Mouse (Mus musculus) CD4-positive, CD25-positive, alpha-beta regulatory T cell, adult 2 months (primary cell): ENCODE measurements around the gene Mdc1.

Source experiments
- DNase-seq: peaks from one replicate; pipeline ENCODE4 v3.0.0-alpha.2; 2012; ENCODE audit warnings: low read depth, low spot score

The Mdc1 gene

GRCm38 (mm10) chr17:35822564-35822963 lies 18.8 kb upstream of the Mdc1 start:
- DNase-seq: no peak

DNA sequence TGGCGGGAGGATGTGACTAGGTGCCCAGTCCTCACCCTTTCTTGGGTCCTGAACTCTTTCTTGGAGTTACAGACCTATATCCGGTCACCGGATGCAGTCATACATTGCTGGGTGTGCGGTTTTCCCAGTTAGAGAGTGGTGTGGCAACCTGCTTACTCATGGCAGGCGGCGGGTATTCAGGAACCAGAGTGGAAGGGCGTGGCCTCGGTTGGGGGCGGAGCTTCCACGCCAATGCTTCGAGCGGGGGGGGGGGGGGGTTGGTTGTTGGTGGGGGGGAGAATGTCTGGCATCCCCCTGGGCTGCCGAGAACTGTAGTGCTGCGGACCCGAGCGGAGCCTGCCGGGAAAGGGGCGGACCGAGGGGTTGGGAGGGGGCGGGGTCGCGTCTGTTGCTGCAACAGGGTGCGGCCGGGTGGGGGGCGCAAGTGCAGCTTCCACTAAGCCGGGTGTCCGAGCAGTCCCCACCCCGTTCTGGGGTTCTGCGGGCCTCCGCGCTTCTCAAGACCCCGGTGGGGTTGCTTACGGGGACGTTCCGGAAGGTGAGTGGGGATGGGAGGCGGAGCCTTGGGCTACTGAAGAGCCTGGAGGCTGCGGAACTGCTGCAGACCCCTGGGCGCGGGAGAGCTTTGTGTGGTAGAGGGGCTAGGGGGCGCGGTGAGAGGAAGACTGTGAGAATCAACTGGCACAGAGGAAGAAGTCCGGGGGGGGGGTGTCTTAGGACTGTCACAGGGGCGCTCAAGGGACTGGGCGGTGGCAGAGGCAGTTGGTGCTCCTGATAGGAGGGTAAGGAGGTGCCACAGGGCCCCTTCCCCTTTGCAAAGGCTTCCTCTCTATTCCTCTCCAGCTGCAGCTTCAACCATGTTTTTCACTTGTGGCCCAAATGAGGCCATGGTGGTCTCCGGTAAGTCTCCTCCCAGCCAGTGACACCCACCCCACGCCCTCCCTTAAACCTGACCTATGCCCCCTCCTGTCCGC lies 18.1 kb upstream of the Mdc1 start, which contains the start of gene Flot1:
Gene Flot1, plus strand, starts transcription at position 267 of the 974 bp plus-strand sequence.
- DNase-seq: peak; percentile 86

GRCm38 (mm10) chr17:35824402-35824801 lies 16.9 kb upstream of the Mdc1 start:
- DNase-seq: peak; percentile 31

- no peak for DNase-seq
These were observed 16.0 kb upstream of the Mdc1 start for GRCm38 (mm10) chr17:35825109-35825850.

- DNase-seq: peak; percentile 96
These were observed 11.6 kb upstream of the Mdc1 start for GRCm38 (mm10) chr17:35829737-35830136.

DNA sequence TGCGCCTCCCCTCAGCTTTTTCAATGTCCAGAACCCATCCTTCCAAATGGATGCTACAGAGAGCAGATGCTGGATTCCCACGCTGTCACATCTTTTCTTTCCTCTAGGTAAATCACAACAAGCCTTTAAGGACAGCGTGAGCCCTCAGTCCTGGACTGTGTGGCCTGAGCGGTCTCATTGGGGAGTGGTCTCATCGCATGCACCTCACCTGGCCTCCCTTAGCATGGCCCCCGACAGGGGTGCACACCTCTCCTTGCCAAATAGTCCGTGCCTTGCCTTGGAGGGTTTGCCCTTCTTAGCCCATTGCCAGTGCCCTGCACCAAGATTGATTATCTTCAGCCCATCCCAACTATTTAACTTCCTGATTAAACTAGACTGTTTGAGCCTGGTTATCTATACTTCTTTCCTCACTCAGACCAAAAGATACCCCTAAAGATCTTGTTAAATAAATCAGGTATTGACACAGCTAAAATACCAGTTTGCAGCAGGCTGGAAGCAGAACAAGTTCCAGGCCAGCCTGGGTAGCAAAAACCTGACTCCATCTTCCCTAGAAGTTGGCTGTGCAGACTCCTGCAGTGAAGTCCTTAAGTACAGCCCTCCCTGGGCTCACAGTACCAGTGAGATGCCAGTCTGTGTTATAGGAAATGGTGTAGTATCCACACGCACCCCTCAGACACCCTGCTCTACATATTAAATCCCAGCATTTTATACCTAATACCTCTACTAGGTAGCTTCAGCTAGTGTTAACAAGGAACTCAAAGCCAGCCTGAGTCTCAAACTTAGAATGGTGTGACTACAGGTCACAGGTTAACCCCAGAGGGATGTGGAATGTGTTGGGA lies 8.7 kb upstream of the Mdc1 start:
- no peak for DNase-seq

DNA sequence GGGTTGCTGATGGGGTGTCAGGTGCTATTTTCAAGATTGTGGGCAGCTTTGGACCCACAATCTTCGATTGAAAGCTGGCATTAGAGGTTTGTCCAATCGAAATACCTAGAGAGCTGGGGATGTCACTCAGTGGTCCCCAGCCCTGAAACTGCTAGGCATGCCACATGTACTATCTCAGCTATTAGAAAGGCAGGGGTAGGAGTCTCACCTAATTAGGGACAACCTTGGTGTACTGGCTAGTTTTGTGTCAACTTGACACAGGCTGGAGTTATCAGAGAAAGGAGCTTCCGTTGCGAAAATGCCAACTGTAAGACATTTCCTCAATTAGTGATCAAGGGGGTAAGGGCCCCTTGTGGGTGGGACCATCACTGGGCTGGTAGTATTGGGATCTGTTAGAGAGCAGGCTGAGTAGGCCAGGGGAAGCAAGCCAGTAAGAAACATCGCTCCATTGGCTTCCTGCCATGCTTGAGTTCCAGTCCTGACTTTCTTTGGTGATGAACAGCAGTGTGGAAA lies 8.0 kb upstream of the Mdc1 start:
- no peak for DNase-seq

- no peak for DNase-seq
These were observed 7.4 kb upstream of the Mdc1 start for GRCm38 (mm10) chr17:35833894-35834293.

GRCm38 (mm10) chr17:35834696-35835422 lies 6.5 kb upstream of the Mdc1 start:
- no peak for DNase-seq

- no peak for DNase-seq
These were observed 5.7 kb upstream of the Mdc1 start for GRCm38 (mm10) chr17:35835424-35836140.

- peak; percentile 90 for DNase-seq
These were observed 4.9 kb upstream of the Mdc1 start for GRCm38 (mm10) chr17:35836178-35836965.

GRCm38 (mm10) chr17:35836991-35837422 lies 4.3 kb upstream of the Mdc1 start:
- DNase-seq: peak; percentile 82

DNA sequence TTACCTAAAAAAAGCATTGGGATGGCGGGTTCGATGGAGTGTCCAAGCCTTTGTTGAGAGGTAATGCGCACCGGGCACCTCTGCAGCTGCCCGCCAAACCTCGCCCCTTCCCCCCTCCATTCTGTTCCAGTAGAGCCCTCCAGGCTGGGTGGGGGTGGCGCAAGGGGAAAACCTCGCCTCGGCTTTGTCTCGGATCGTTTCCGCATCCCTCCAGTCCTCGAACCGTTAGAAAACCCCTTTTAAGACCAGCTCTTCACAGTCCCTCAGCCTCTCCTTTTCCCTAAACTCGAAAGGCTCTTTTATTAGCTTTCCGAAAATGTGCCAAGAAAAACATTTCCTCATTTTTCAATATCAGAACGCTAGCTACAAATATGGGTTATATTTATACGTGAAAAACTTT lies 3.8 kb upstream of the Mdc1 start:
- peak; percentile 61 for DNase-seq

DNA sequence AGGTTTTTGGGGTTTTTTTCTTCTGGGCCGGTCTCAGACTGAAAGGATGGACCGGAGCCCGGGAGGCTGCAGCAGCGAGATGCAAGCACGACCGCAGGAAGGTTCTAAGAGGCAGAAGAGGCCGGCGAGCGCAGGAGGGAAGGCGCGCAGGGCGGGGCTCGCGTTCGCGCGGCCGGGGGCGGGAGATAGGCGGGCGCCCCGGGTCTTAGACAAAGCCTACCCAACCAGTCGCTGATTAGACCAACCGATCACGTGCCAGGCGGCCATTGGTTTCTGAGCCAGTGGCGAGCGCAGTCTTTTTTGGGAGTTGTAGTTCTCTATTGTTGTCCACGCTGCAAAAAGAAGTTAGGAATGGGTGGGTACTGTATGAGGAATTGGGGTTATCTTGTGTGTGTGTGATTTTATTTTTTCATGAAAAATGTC lies 3.2 kb upstream of the Mdc1 start, which contains the start of gene Tubb5:
Gene Tubb5, minus strand, starts transcription at position 185 of the 423 bp plus-strand sequence.
- peak; percentile 93 for DNase-seq

DNA sequence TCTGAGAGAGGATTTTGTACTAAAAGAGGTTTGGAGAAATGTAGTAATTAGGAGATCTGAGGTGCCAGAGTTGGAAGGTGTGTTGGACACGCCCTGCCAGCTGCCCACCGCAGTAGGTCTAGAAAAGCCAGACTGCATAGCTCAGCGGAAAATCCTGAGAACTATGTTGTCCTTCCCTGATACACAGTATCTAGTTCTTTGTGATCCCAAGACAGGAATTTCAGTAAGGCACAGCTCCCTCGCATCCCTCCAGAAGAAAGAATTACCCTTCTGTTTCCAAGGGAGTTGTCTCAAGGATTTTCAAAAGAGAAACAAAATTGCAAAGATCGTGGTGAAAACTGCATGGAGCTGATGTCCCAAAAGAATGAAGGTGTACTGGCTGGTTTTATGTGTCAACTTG lies 2.7 kb upstream of the Mdc1 start:
- peak; percentile 12 for DNase-seq

- peak; percentile 0 for DNase-seq
These were observed 2.3 kb upstream of the Mdc1 start for GRCm38 (mm10) chr17:35839002-35839401.

DNA sequence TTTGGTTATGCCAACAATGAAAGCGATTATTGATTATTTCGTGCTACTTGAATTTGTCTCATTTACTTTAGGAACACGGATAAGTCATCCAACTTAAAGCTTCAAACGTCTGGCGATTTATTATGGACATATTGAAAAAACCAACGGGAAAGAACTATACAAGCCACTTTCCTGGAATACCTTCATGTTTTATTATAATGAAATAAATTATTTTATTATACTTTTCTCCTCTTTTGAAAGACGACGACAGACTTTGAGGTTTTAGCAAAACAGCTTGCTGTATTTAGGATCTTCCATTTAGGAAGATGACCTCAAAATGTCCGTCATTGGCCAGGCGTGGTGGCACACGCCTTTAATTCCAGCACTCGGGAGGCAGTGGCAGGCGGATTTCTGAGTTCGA lies 754 bp upstream of the Mdc1 start:
- no peak for DNase-seq

DNA sequence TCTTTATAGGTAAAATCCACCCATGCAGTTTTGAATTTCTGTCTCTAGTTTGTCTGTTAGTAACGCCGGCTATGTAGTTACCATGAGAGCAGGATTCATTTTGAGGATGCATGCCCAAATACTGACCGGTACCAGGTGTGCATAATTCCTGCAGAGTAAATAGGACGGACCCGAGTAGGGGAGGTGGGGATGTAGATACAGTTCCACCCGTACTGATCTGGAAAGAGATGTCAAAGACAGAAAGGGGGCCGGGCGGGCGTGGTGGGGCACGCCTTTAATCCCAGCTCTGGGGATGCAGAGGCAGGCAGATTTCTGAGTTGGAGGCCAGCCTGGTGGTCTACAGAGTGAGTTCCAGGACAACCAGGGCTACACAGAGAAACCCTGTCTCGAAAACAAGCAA lies 691 bp downstream of the Mdc1 start:
- DNase-seq: no peak

DNA sequence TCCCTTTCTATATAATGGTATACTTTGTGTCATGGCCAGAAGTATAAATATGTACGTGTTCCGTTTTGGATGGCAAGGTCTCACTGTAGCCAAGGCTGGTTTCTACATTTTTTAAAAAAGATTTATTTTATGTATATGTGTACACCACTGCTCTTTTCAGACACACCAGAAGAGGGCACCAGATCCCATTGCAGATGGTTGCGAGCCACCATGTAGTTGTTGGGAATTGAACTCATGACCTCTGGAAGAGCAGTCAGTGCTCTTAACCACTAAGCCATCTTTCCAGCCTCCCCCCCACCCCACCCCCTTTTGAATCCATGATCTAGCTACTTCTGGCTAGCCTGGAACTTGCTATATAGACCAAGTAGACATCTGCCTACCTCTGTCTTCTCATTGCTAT lies 2.2 kb downstream of the Mdc1 start:
- no peak for DNase-seq
